ENCODE assay signal across 8 mouse cellular contexts in the genomic region with DNA sequence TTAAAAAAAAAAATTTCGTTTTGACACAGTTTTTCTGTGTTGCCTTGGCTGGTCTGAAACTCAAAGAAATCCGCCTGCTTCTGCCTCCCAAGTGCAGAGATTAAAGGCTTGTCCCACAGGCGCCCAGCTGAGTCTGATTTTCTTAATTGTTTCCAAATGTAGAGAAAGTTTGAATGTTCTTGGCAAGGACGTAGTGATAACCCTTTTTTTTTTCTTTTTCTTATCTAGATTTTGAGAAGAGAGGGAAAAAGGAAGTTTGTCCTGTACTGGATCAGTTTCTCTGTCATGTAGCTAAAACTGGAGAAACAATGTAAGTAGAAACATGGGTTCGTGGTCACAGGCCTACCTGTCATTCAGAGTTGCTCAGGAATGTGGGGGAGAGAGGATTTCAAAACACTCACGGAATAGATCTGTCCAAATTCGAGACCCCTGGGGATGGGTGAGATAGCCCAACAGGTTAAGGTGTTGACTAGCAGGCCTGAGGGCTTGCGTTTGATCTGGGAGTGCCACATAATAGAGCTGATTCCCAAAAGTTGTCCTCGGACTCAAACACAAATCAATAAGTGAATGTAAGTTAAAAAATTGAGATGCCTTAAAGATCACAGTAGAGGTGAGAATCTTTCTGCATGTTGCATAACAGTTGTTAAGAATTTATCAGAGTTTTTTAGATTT. TPM values are rescaled to one million over a fixed set of nuclear protein-coding genes. Genes with fewer than 3 reads are reported as not detected.
A peak's percentile ranks its signal among the peaks of the same experiment; 100 is the strongest.
DNase-seq lines count a peak whose midpoint lies in the region; ATAC-seq and TF ChIP-seq lines count a peak whose summit lies in the region.

No protein-coding gene starts in this region.

- dilution Hi-C loops in CH12.LX (cut with MboI; ENCODE audit: extremely low pct_ligation_motif_present, extremely low pct_unique_long_range_greater_than_20kb, low sequenced_read_pairs): no loop called here

- peaks cover 33 to 46% of the 10 kb centered on the region in 2 experiments for H3K36me3 ChIP-seq in CH12.LX (replicated peaks in 1 of 2; ENCODE audit: control insufficient read depth in 1 of 2, insufficient read depth in 1 of 2, low read length in 1 of 2)
- peaks cover 42% of the 10 kb centered on the region for H3K36me3 ChIP-seq in forebrain, embryonic 14.5 days (ENCODE audit: control insufficient read depth, insufficient read depth, low read length)
- peaks cover 39% of the 10 kb centered on the region for H3K36me3 ChIP-seq in liver, embryonic 14.5 days (replicated peaks; ENCODE audit: control insufficient read depth, insufficient read depth, low read depth)

- peak overlapping the region; percentile 80 for H3K4me2 ChIP-seq in CH12.LX (ENCODE audit: insufficient read depth, low read depth, poor library complexity, severe bottlenecking)
- peak overlapping the region; percentile 55 for H3K4me2 ChIP-seq in forebrain, embryonic 14.5 days (ENCODE audit: low read length)
- peak overlapping the region; percentile 67 for H3K4me2 ChIP-seq in liver, embryonic 14.5 days (ENCODE audit: low read depth)

- in situ Hi-C loops in CH12.LX (cut with MboI; ENCODE audit: low pct_ligation_motif_present, low pct_unique_long_range_greater_than_20kb, low sequenced_read_pairs): no loop called here

- H3K4me1 ChIP-seq in CH12.LX (ENCODE audit: control insufficient read depth in 1 of 2, insufficient read depth in 2 of 2): peaks cover 6 to 68% of the 10 kb centered on the region in 2 experiments; a peak in 3 of 4 replicates
- H3K4me1 ChIP-seq in forebrain, embryonic 14.5 days (ENCODE audit: control insufficient read depth, insufficient read depth, low read length): peaks cover 11% of the 10 kb centered on the region
- H3K4me1 ChIP-seq in liver, embryonic 14.5 days (replicated peaks; ENCODE audit: control insufficient read depth in 2 of 2, insufficient read depth in 2 of 2, low read length in 1 of 2): peaks cover 4 to 8% of the 10 kb centered on the region in 2 experiments

- no peak for TF ChIP-seq RAD21 in CH12.LX (IDR thresholded peaks at IDR 0.05; ENCODE audit: low read depth, low read length)

- H3K4me3 ChIP-seq in CH12.LX (replicated peaks in 1 of 3; ENCODE audit: low read depth in 2 of 3, low read length in 2 of 3, poor library complexity in 1 of 3): peak overlapping the region; percentile 77 to 86 (median 86)
- peak overlapping the region; percentile 81 for H3K4me3 ChIP-seq in forebrain, embryonic 14.5 days (ENCODE audit: low read depth, low read length)
- H3K4me3 ChIP-seq in liver, embryonic 14.5 days (ENCODE audit: insufficient read depth in 1 of 2, low read depth in 2 of 2, low read length in 2 of 2): peak overlapping the region; percentile 71 to 82

- no peak overlapping the region for H3K27ac ChIP-seq in CH12.LX (ENCODE audit: insufficient read depth, low read depth)
- no peak overlapping the region for H3K27ac ChIP-seq in forebrain, embryonic 14.5 days (ENCODE audit: low read depth, low read length)
- H3K27ac ChIP-seq in liver, embryonic 14.5 days: no peak overlapping the region

- no peaks in the 10 kb centered on the region for H3K27me3 ChIP-seq in CH12.LX (replicated peaks)
- no peaks in the 10 kb centered on the region for H3K27me3 ChIP-seq in forebrain, embryonic 14.5 days (replicated peaks; ENCODE audit: control insufficient read depth, insufficient read depth, low read length)
- no peaks in the 10 kb centered on the region for H3K27me3 ChIP-seq in liver, embryonic 14.5 days (ENCODE audit: control insufficient read depth, insufficient read depth, low read length)

- peak; percentile 26 for DNase-seq in cerebellum, adult 9-10 months
- no peak for DNase-seq in cerebellum, postnatal 25 days
- DNase-seq in CH12.LX (ENCODE audit: extremely low read depth): no peak
- DNase-seq in forebrain, embryonic 14.5 days (ENCODE audit: low spot score): no peak
- DNase-seq in liver, embryonic 14.5 days (ENCODE audit: low read depth in 3 of 3, low spot score in 3 of 3): no peak
- no peak for DNase-seq in adipocyte (ENCODE audit: low spot score)
- DNase-seq in gastrocnemius, postnatal 25 days: no peak
- DNase-seq in thymus, postnatal 10 days (ENCODE audit: low spot score in 2 of 2): no peak

- no peak for TF ChIP-seq CTCF in CH12.LX (conservative IDR thresholded peaks at IDR 0.05 in 1 of 2, IDR thresholded peaks at IDR 0.05 in 1 of 2; ENCODE audit: low read depth in 2 of 2, low read length in 2 of 2)
- no peak for TF ChIP-seq CTCF in liver, embryonic 14.5 days (IDR thresholded peaks at IDR 0.05; ENCODE audit: low read depth)

- no peak for ATAC-seq in forebrain, embryonic 14.5 days
- no peak for ATAC-seq in liver, embryonic 14.5 days (ENCODE audit: insufficient read depth)

- TF ChIP-seq EP300 in CH12.LX (IDR thresholded peaks at IDR 0.05; ENCODE audit: low read length): no peak
- no peak for TF ChIP-seq EP300 in liver, embryonic 14.5 days (IDR thresholded peaks at IDR 0.05; ENCODE audit: low read depth)

- peaks cover 2% of the 10 kb centered on the region for H3K9me3 ChIP-seq in CH12.LX (replicated peaks; ENCODE audit: low read length)
- no peaks in the 10 kb centered on the region for H3K9me3 ChIP-seq in forebrain, embryonic 14.5 days (replicated peaks; ENCODE audit: control insufficient read depth, low read length)
- no peaks in the 10 kb centered on the region for H3K9me3 ChIP-seq in liver, embryonic 14.5 days (ENCODE audit: control insufficient read depth, low read length)

- peaks cover 57% of the 10 kb centered on the region for H3K79me2 ChIP-seq in CH12.LX (replicated peaks; ENCODE audit: control insufficient read depth, extremely low read depth, insufficient read depth, poor library complexity, severe bottlenecking)

- H3K9ac ChIP-seq in CH12.LX (ENCODE audit: insufficient read depth, low read depth): peak overlapping the region; percentile 85
- H3K9ac ChIP-seq in forebrain, embryonic 14.5 days (ENCODE audit: low read length): peak overlapping the region; percentile 87
- H3K9ac ChIP-seq in liver, embryonic 14.5 days (replicated peaks): peak overlapping the region; percentile 69

- TF ChIP-seq POLR2A in CH12.LX (IDR thresholded peaks at IDR 0.05; ENCODE audit: low read depth, low read length): no peak

- 34% methylated on average over 9 of the region's 9 CpGs for WGBS in forebrain, embryonic 14.5 days
- WGBS in liver, embryonic 14.5 days (ENCODE audit: insufficient replicate concordance): 25% methylated on average over 9 of the region's 9 CpGs

TF ChIP-seq in CH12.LX, 34 proteins besides CTCF, POLR2A, EP300 and RAD21:
- 0 out of 2 replicates have a peak, but pooled peaks have one; percentile 3 for TF ChIP-seq MXI1 (IDR thresholded peaks at IDR 0.05; ENCODE audit: low read depth, low read length)
- TF ChIP-seq RCOR1 (conservative IDR thresholded peaks at IDR 0.05; ENCODE audit: low read depth, low read length): no peak
- 0 out of 2 replicates have a peak, but pooled peaks have one; percentile 2 for TF ChIP-seq HCFC1 (IDR thresholded peaks at IDR 0.05; ENCODE audit: low read depth, low read length)
- TF ChIP-seq MAX (IDR thresholded peaks at IDR 0.05; ENCODE audit: low read length): no peak
- TF ChIP-seq ETS1 (conservative IDR thresholded peaks at IDR 0.05; ENCODE audit: low read depth, low read length): no peak
- no peak for TF ChIP-seq ZC3H11A (IDR thresholded peaks at IDR 0.05; ENCODE audit: low read depth, low read length)
- 0 out of 2 replicates have a peak, but pooled peaks have one; percentile 3 for TF ChIP-seq MYC (IDR thresholded peaks at IDR 0.05; ENCODE audit: low read depth, low read length)
- TF ChIP-seq CHD1 (IDR thresholded peaks at IDR 0.05; ENCODE audit: low read depth, low read length): no peak
- TF ChIP-seq BHLHE40 (IDR thresholded peaks at IDR 0.05; ENCODE audit: low read depth, low read length): no peak
- no peak for TF ChIP-seq ELF1 (IDR thresholded peaks at IDR 0.05; ENCODE audit: low read depth, low read length)
- TF ChIP-seq CHD2 (IDR thresholded peaks at IDR 0.05; ENCODE audit: low read length): no peak
- no peak for TF ChIP-seq MEF2A (IDR thresholded peaks at IDR 0.05; ENCODE audit: borderline replicate concordance, low read depth, low read length)
- no peak for TF ChIP-seq GABPA (IDR thresholded peaks at IDR 0.05; ENCODE audit: insufficient replicate concordance, low read depth, low read length)
- TF ChIP-seq USF2 (conservative IDR thresholded peaks at IDR 0.05; ENCODE audit: low read depth, low read length): no peak
- TF ChIP-seq TBP (conservative IDR thresholded peaks at IDR 0.05; ENCODE audit: low read depth, low read length): no peak
- TF ChIP-seq PAX5 (IDR thresholded peaks at IDR 0.05; ENCODE audit: low read length): no peak
TF ChIP-seq in CH12.LX: peak in this region for 3.

RNA-seq across cellular contexts. Expression of gene Ppp4r2, which starts 1.2 kb away (rescaled TPM):
- total RNA-seq in CH12.LX (2012; rRNA removed): 53.3 and 60.1 TPM in 2 replicates
- 134 and 144 TPM in 2 replicates for total RNA-seq in CH12.LX (2014; rRNA removed)
- 112 and 115 TPM in 2 replicates for polyA plus RNA-seq in CH12.LX (2012; ENCODE audit: insufficient read length, low read depth)
- polyA plus RNA-seq in forebrain, embryonic 14.5 days (2014; fragmentation: Nextera tagmentation; extraction: Ambion mirVana): 25.7 and 30.5 TPM in 2 replicates
- polyA plus RNA-seq in liver, embryonic 14.5 days (2012; rRNA removed): 7.6 and 13.6 TPM in 2 replicates
- 10.6 and 12.3 TPM in 2 replicates for polyA plus RNA-seq in liver, embryonic 14.5 days (2014; fragmentation: Nextera tagmentation; extraction: Ambion mirVana)
- 10 to 100 TPM; 38.7 to 47.7 TPM for total RNA-seq in gastrocnemius, postnatal 25 days (2021)
